Mouse (Mus musculus) hindbrain, embryonic 15.5 days (tissue): ENCODE measurements around the gene Slc29a4. TPM values are rescaled to one million over a fixed set of nuclear protein-coding genes. Genes with fewer than 3 reads are reported as not detected.
A peak's percentile ranks its signal among the peaks of the same experiment; 100 is the strongest.

Experiments
- ATAC-seq: fragments of 200-750 bp; cut with Nextera tagmentation; 2 replicates; pipeline ENCODE4 v1.8.0; 2017; ENCODE audit warnings: low read depth, moderate number of reproducible peaks, moderate TSS enrichment; ENCODE audit not compliant: low FRiP score
- H3K27ac ChIP-seq: fragments of 300-500 bp; sonication (generic); replicated peaks from 2 replicates; pipeline ENCODE4 v1.5.1; 2015; ENCODE audit warnings: mild to moderate bottlenecking, inconsistent platforms
- H3K27me3 ChIP-seq: fragments of 300-500 bp; sonication (generic); 2 replicates; pipeline ENCODE4 v1.6.1; 2015; ENCODE audit warnings: control low read depth, inconsistent platforms
- H3K36me3 ChIP-seq: fragments of 300-500 bp; sonication (generic); 2 replicates; pipeline ENCODE4 v1.6.1; 2015; ENCODE audit warnings: control low read depth, inconsistent platforms
- H3K4me1 ChIP-seq: fragments of 300-500 bp; sonication (generic); replicated peaks from 2 replicates; pipeline ENCODE4 v1.6.1; 2015; ENCODE audit warnings: control low read depth, inconsistent platforms
- H3K4me2 ChIP-seq: fragments of 300-500 bp; sonication (generic); 2 replicates; pipeline ENCODE4 v1.6.1; 2015; ENCODE audit warnings: moderate library complexity, mild to moderate bottlenecking, inconsistent platforms
- H3K4me3 ChIP-seq: fragments of 300-500 bp; sonication (generic); 2 replicates; pipeline ENCODE4 v1.5.1; 2015; ENCODE audit warnings: mild to moderate bottlenecking, inconsistent platforms
- H3K9ac ChIP-seq: fragments of 300-500 bp; sonication (generic); 2 replicates; pipeline ENCODE4 v1.6.1; 2015; ENCODE audit warnings: inconsistent platforms
- H3K9me3 ChIP-seq: fragments of 300-500 bp; sonication (generic); 2 replicates; pipeline ENCODE4 v1.6.1; 2016; ENCODE audit warnings: control low read depth, inconsistent platforms
- WGBS: fragments of 180-500 bp; shearing (Covaris S2); methylation state at CpG from one replicate; pipeline ENCODE4 v1.1.7; 2015; 5-methylcytosine and 5-hydroxymethylcytosine counted together
- polyA plus RNA-seq: library from polyadenylated mRNA; unstranded; fragments of >200 nt; fragmentation: Nextera tagmentation; extraction: Ambion mirVana; gene quantifications from 2 replicates; pipeline ENCODE4 v1.2.1, GENCODE M21; 2015

The Slc29a4 gene
- polyA plus RNA-seq, 1 experiment from 2014 or later = 99.5 TPM

DNA sequence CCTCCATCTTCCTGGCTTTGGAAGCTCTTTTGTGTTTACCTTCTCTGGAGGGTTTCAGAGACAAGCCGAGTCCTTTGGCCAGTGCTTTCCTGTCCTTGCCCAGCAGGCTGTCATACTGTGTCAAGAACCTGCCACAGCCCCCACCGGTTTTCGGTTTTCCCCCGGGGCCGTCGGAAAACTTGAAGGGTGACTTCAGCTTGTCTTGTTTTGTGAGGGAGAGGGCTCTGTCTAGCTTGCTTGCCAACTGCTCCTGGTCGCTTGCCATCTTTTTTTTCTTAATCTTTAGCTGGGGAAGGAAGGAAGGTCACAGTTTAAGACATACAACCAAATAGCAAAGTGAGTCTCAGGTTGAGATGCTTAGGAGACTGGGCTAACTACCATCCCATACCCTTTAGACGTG, 67.5 kb downstream of the Slc29a4 start:
- ATAC-seq = no peak
- peaks cover 58% of the 10 kb centered on the region for H3K36me3 ChIP-seq
- WGBS = 77% methylated on average over 8 of the region's 8 CpGs
- no peak overlapping the region for H3K4me3 ChIP-seq
- H3K4me1 ChIP-seq = peaks cover 44% of the 10 kb centered on the region
- peak overlapping the region; percentile 85; the same call in 1 of the 2 replicates for H3K27ac ChIP-seq
- H3K9me3 ChIP-seq = no peaks in the 10 kb centered on the region
- no peaks in the 10 kb centered on the region for H3K27me3 ChIP-seq
- H3K9ac ChIP-seq = no peak overlapping the region
- H3K4me2 ChIP-seq = no peak overlapping the region

DNA sequence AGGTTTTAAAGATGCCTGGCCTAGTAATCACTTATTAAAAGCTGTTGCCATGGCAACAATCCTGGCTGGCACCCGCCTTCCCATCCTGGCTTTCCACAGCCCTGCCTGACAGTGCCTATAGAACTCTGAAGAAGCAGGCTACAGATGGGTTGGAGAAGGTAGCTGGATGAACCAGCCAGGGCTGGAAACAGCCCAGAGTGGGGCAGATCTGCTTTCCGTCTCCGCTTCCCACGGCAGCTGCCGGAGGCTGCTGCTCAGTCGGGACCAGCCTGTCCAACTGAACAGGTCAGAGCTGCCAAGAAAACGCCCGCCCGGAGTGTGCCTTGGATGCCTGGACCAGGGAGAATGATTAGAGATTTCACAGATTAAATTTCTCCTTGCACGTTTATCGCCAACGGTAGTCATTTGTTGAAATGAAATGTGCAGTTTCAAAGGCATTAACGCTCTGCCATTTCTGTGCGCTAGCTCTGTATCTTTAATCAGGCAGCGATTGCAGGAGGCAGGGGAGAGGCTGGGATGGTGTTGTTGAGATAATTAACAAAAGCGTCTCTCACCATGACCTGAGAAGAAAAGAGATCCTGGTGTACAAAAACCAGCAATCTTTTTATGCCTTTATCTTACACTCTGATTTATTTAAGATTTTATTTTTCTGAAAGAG, 69.1 kb downstream of the Slc29a4 start:
- H3K9ac ChIP-seq = peak overlapping the region; percentile 3; the same call in 1 of the 2 replicates
- no peak overlapping the region for H3K4me3 ChIP-seq
- H3K9me3 ChIP-seq = no peaks in the 10 kb centered on the region
- 27% methylated on average over 16 of the region's 16 CpGs for WGBS
- peak overlapping the region; percentile 12; the same call in 1 of the 2 replicates for H3K4me2 ChIP-seq
- peak; percentile 74 for ATAC-seq
- no peaks in the 10 kb centered on the region for H3K27me3 ChIP-seq
- peaks cover 49% of the 10 kb centered on the region for H3K4me1 ChIP-seq
- H3K36me3 ChIP-seq = peaks cover 61% of the 10 kb centered on the region
- H3K27ac ChIP-seq = peak overlapping the region; percentile 85

DNA sequence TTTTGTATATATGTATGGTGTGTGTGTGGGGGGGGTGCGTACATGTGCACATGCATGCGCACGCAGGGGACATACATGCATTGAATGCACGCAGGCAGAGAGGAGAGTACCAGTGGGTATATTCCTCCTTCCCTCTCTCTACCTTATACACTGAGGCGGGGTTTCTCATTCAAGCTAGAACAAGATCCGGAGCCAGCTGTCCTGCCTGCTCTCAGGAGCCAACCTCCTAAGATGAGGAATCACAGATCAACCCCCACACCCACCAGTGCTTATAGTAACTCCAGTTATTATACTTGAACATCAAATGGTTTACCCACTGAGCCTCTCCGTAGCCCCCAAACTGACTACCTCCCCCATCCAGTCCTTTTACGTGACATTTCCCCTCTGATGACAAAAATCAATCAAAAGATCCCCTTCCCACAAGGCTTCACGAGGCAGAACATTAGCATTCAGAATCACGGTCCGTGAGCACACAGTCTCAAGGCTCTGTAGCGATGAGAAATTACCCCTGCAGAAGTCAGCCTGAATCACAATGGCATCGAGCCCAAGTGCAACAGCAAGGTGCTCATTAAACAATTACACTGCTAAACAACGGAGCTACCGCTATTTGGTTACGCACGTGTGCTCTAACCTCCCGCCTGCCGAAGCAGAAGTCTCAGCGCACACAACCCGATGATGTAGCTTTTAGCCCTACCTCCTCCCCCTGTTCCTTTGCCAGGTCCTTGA, 69.9 kb downstream of the Slc29a4 start:
- Histone ChIP-seq H3K4me3 (no peak overlapping the region), H3K4me2 (0 out of 2 replicates have a peak overlapping the region, but pooled peaks have one; percentile 12), H3K27ac (peak overlapping the region; percentile 85), H3K36me3 (peaks cover 53% of the 10 kb centered on the region), H3K9ac (no peak overlapping the region), H3K9me3 (no peaks in the 10 kb centered on the region), H3K27me3 (no peaks in the 10 kb centered on the region), H3K4me1 (peaks cover 46% of the 10 kb centered on the region)
- 40% methylated on average over 21 of the region's 21 CpGs for WGBS
- ATAC-seq = no peak; the same call in 1 of the 2 replicates

DNA sequence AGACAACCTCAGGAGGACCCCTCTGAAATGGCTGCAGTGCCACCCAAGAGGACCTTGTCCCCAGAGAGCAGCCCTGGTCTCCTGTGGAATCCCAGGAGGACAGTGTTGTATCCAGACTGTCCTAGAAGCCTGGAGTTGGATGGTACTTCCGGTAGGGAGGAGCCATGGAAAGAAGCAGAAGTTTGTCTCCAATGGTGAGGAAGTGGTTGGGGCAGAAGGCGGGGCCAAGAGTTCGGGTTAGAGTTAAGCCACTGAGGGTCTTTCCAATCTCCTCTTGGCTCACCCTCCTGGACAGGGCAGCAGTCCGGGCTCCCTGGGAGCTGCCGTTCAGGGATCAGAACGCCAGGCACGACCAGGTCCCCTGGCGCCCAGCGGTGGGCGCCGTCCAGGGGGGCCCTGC, 72.0 kb downstream of the Slc29a4 start:
- Histone ChIP-seq H3K4me2 (no peak overlapping the region), H3K9me3 (no peaks in the 10 kb centered on the region), H3K4me3 (no peak overlapping the region), H3K9ac (no peak overlapping the region), H3K36me3 (peaks cover 41% of the 10 kb centered on the region), H3K27ac (peak overlapping the region; percentile 30; the same call in 1 of the 2 replicates), H3K27me3 (no peaks in the 10 kb centered on the region), H3K4me1 (peaks cover 58% of the 10 kb centered on the region)
- no peak for ATAC-seq
- 59% methylated on average over 11 of the region's 11 CpGs for WGBS

DNA sequence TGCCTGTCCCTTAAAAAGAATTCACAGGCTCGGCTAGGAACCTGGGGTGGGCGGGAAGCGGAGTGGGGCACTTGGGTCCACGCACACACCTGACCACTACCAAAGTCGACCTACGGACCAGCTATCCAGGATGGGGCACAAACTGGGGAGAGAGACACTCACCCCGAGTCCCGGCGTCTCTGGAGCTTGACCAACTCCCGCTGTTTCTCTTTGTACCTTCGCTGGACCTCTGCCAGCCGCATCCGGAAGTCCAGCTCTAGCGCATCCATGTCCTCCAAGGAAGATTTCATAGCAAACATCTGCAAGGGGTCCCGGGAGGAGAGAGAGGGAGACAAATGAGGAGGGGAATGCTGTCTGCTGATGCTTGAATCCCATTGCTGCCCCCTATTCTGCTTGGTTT, 72.6 kb downstream of the Slc29a4 start:
- Histone ChIP-seq H3K9me3 (no peaks in the 10 kb centered on the region), H3K4me3 (no peak overlapping the region), H3K9ac (no peak overlapping the region), H3K4me1 (peaks cover 64% of the 10 kb centered on the region), H3K4me2 (no peak overlapping the region), H3K27ac (0 out of 2 replicates have a peak overlapping the region, but pooled peaks have one; percentile 30), H3K27me3 (no peaks in the 10 kb centered on the region), H3K36me3 (peaks cover 41% of the 10 kb centered on the region)
- no peak for ATAC-seq
- 68% methylated on average over 15 of the region's 15 CpGs for WGBS

DNA sequence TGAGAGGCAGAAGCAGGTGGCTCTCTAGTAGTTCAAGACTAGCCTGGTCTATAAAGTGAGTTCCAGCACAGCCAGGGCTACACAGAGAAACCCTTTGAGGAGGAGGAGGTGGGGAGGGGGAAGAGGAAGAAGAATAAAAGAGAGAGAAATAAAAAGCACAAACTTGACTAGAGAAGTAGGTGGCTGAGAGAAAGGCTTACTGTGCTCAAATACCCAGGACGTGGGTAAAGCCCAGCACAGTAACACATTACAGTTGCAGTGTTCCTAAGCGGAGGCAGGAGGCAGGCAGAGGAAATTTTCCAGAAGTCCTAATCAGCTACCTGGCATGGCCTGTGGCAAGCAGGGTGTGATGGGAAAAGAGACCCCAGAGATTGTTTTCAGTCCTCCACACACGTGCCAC, 74.4 kb downstream of the Slc29a4 start:
- Histone ChIP-seq H3K27ac (no peak overlapping the region), H3K36me3 (peaks cover 51% of the 10 kb centered on the region), H3K27me3 (no peaks in the 10 kb centered on the region), H3K9me3 (no peaks in the 10 kb centered on the region), H3K4me3 (no peak overlapping the region), H3K9ac (no peak overlapping the region), H3K4me1 (peaks cover 57% of the 10 kb centered on the region), H3K4me2 (no peak overlapping the region)
- ATAC-seq = no peak
- WGBS = 86% methylated on average over 3 of the region's 3 CpGs

DNA sequence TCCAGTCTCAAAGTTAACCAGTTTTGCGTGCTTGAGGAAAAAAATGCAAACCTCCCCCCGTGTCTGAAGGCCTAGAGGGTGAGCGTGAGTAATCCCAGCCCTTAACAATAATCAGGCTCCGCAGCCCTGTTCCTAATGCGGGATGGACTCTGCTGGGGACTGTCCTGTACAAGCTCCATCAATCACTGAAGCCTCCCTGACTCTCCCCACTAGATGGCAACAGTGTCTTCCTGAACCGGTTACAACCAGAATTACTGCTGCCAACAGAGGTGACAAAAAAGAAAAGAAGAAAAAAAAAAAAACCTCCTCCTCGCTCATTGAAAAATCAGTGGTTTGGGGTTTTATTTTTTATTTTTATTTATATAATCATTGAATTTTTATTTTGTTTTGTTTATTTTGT, 75.6 kb downstream of the Slc29a4 start:
- Histone ChIP-seq H3K9ac (no peak overlapping the region), H3K4me2 (no peak overlapping the region), H3K9me3 (no peaks in the 10 kb centered on the region), H3K4me1 (peaks cover 44% of the 10 kb centered on the region), H3K36me3 (peaks cover 62% of the 10 kb centered on the region), H3K27ac (peak overlapping the region; percentile 79), H3K4me3 (no peak overlapping the region), H3K27me3 (no peaks in the 10 kb centered on the region)
- no peak for ATAC-seq
- 15% methylated on average over 7 of the region's 7 CpGs for WGBS

DNA sequence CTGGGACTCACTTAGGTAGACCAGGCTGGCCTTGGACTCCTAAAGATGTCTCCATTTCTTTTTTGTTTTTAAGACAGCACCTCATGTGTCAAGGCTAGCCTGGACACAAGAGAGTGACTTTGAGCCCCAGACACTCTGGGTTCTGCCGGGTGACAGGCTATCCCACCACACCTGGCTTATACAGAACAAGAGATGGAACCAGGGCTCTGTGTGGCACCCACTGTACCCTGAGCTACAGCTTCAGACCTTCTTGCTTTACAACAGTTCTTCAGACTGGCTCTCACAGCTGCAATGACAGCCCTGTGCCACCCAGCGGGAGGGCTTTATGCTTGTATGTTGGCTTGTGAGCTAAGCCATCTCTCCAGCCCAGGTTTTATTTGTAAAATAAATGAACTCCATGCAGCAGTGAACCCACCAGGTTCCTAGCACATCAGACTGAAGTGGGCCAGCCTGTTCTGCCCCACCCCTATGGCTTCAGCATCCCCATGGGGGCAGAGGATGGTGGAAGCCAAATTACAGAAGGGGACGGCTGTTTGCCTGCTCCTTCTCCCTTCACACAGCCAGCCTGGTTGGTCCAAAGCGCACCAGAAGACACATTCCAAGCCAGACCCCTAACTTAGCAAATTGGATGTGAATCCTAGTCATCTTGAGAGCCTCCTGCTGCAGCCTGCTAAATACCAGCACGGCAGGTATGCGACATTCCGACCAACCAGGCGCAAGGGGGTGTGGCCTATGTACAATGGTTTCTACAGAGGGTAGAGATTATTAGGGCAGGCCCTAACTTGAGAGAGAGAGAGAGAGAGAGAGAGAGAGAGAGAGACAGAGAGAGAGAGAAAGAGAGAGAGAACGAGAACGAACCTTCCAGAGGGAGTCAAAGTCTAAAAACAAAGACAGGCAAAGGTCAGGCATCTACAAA, 76.3 kb downstream of the Slc29a4 start:
- Histone ChIP-seq H3K4me2 (no peak overlapping the region), H3K27me3 (no peaks in the 10 kb centered on the region), H3K9me3 (no peaks in the 10 kb centered on the region), H3K9ac (no peak overlapping the region), H3K27ac (peak overlapping the region; percentile 79), H3K36me3 (peaks cover 63% of the 10 kb centered on the region), H3K4me3 (no peak overlapping the region), H3K4me1 (peaks cover 38% of the 10 kb centered on the region)
- whole genome bisulfite sequencing = 41% methylated on average over 10 of the region's 10 CpGs
- ATAC-seq = no peak

DNA sequence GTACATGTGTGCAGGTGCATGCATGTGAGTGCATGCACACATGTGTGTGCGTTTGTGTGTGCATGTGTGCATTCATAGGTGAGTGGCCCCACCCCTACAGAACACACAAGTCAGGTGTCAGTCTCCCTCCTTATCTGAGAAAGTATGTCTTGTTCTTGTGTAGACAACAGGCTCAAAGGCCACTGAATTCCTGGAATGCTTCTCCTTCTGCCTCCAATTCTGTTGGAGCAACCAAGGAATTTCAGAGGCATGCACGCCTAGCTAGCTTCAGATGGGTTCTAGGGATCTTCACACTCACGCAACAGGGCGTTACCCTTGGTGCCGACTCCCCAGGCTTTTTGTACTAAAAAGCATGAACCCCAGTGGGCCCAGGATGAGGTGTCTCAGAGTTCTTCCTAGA, 77.3 kb downstream of the Slc29a4 start:
- H3K4me2 ChIP-seq = no peak overlapping the region
- no peak overlapping the region for H3K4me3 ChIP-seq
- peaks cover 62% of the 10 kb centered on the region for H3K36me3 ChIP-seq
- ATAC-seq = no peak
- peaks cover 31% of the 10 kb centered on the region for H3K4me1 ChIP-seq
- H3K9me3 ChIP-seq = no peaks in the 10 kb centered on the region
- no peaks in the 10 kb centered on the region for H3K27me3 ChIP-seq
- H3K9ac ChIP-seq = no peak overlapping the region
- 62% methylated on average over 5 of the region's 5 CpGs for WGBS
- peak overlapping the region; percentile 79 for H3K27ac ChIP-seq

DNA sequence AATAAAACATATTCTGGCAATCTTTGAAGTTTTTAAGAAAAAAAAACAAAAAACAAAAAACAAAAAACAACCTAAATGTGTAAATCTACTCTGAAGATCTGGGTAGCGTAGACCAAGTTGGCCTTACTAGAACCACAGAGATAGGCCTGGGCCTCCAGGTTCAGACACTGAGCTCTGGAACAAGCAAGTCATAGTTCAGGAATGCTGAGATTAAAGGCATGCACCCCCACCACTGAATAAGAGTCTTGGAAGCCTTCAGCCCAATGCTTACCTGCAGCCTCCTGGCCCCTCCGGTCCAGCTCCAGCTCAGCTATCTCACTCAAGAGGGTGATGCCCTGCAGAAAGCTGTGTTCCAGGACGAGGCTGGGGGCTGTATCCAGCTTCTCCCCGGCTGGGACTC, 78.7 kb downstream of the Slc29a4 start:
- no peak for ATAC-seq
- peaks cover 20% of the 10 kb centered on the region for H3K4me1 ChIP-seq
- no peaks in the 10 kb centered on the region for H3K27me3 ChIP-seq
- no peaks in the 10 kb centered on the region for H3K9me3 ChIP-seq
- no peak overlapping the region for H3K4me2 ChIP-seq
- WGBS = 89% methylated on average over 4 of the region's 4 CpGs
- peaks cover 61% of the 10 kb centered on the region for H3K36me3 ChIP-seq
- H3K4me3 ChIP-seq = no peak overlapping the region
- H3K9ac ChIP-seq = 0 out of 2 replicates have a peak overlapping the region, but pooled peaks have one; percentile 4
- H3K27ac ChIP-seq = no peak overlapping the region

DNA sequence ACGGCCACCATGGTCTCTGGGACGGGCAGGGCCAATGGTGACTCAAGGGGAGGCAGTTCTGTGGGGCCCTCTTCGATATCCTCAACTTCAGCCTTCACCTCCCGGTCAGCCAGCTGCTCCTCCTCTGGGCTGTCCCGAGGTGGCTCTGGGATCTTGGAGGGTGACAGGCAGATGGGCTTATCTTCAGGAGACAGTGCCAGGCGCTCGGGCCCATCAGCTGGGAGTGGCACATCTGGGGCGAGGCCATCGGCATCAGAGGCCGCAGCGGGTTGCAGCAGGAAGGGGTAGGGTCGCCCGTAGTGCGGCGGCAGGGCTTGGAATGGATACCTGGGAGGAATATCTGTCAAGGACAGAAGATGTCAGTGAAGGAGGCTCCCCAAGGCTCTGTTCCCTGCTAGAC, 79.7 kb downstream of the Slc29a4 start:
- no peak overlapping the region for H3K9ac ChIP-seq
- H3K27me3 ChIP-seq = no peaks in the 10 kb centered on the region
- no peak for ATAC-seq
- no peak overlapping the region for H3K27ac ChIP-seq
- 94% methylated on average over 15 of the region's 15 CpGs for WGBS
- H3K4me2 ChIP-seq = no peak overlapping the region
- no peaks in the 10 kb centered on the region for H3K9me3 ChIP-seq
- H3K36me3 ChIP-seq = peaks cover 62% of the 10 kb centered on the region
- no peak overlapping the region for H3K4me3 ChIP-seq
- H3K4me1 ChIP-seq = peaks cover 19% of the 10 kb centered on the region
